Mouse (Mus musculus) lung, adult 2 months (tissue): ENCODE measurements around the gene Psmc5. TPM values are rescaled to one million over a fixed set of nuclear protein-coding genes. Genes with fewer than 3 reads are reported as not detected.

Experiments
- DNase-seq: peaks from one replicate; pipeline ENCODE4 v3.0.0; 2022
- H3K4me1 ChIP-seq: fragments of 200-500 bp; 2 replicates; pipeline ENCODE4 v1.6.1; 2011; ENCODE audit warnings: low read length; ENCODE audit not compliant: control insufficient read depth, insufficient read depth
- H3K4me3 ChIP-seq: fragments of 200-500 bp; replicated peaks from 2 replicates; pipeline ENCODE3; 2011; ENCODE audit warnings: low read depth, mild to moderate bottlenecking, control low read depth, low read length; ENCODE audit errors: extremely low read depth
- CTCF ChIP-seq: fragments of 200-500 bp; IDR thresholded peaks from 2 replicates; pipeline ENCODE4 v1.5.1; 2011; ENCODE audit warnings: mild to moderate bottlenecking, low read length, control low read depth; ENCODE audit not compliant: insufficient read depth
- POLR2A ChIP-seq: fragments of 200-500 bp; IDR thresholded peaks from 2 replicates; pipeline ENCODE4 v1.6.1; 2011; ENCODE audit warnings: low read depth, mild to moderate bottlenecking, control low read depth, low read length, borderline replicate concordance; ENCODE audit errors: extremely low read depth
- WGBS: fragments of 180-500 bp; shearing (Covaris S2); methylation state at CpG from one replicate; pipeline ENCODE4 v1.1.7; 2018; 5-methylcytosine and 5-hydroxymethylcytosine counted together
- polyA plus RNA-seq: library from polyadenylated mRNA; depleted of rRNA; stranded (reverse); fragments of >200 nt; gene quantifications from 2 replicates; pipeline ENCODE4 v1.2.3, GENCODE M21; 2012

Gene Psmc5
- polyA plus RNA-seq, 1 experiment = 50.0 TPM

- H3K4me3 ChIP-seq = no peak overlapping the region
- no peak for TF ChIP-seq CTCF
- TF ChIP-seq POLR2A = no peak
- 69% methylated on average over 5 of the region's 5 CpGs for WGBS
- peaks cover 28% of the 10 kb centered on the region for H3K4me1 ChIP-seq
- no peak for DNase-seq
Observed at GRCm38 (mm10) chr11:106267871-106268270, 11.9 kb downstream of the Psmc5 start.

- no peak overlapping the region for H3K4me3 ChIP-seq
- peak; percentile 67 for DNase-seq
- WGBS = 38% methylated on average over 8 of the region's 8 CpGs
Observed at GRCm38 (mm10) chr11:106268326-106269059, 12.5 kb downstream of the Psmc5 start.

GRCm38 (mm10) chr11:106269060-106269431 lies 13.1 kb downstream of the Psmc5 start:
- TF ChIP-seq CTCF (no peak), POLR2A (no peak)
- peaks cover 28% of the 10 kb centered on the region for H3K4me1 ChIP-seq
- WGBS = 19% methylated on average over 3 of the region's 3 CpGs
- peak overlapping the region; percentile 15 for H3K4me3 ChIP-seq
- peak; percentile 30 for DNase-seq

More at GRCm38 (mm10) chr11:106268326-106269059, 12.5 kb downstream of the Psmc5 start:
- peaks cover 28% of the 10 kb centered on the region for H3K4me1 ChIP-seq
- peak; percentile 40; the same call in 1 of the 2 replicates for TF ChIP-seq POLR2A
- no peak for TF ChIP-seq CTCF

GRCm38 (mm10) chr11:106271131-106271793 lies 15.3 kb downstream of the Psmc5 start:
- TF ChIP-seq POLR2A = no peak; the same call in 1 of the 2 replicates
- TF ChIP-seq CTCF = no peak
- H3K4me3 ChIP-seq = peak overlapping the region; percentile 85
- WGBS = 13% methylated on average over 5 of the region's 5 CpGs
- peaks cover 40% of the 10 kb centered on the region for H3K4me1 ChIP-seq
- no peak for DNase-seq

DNA sequence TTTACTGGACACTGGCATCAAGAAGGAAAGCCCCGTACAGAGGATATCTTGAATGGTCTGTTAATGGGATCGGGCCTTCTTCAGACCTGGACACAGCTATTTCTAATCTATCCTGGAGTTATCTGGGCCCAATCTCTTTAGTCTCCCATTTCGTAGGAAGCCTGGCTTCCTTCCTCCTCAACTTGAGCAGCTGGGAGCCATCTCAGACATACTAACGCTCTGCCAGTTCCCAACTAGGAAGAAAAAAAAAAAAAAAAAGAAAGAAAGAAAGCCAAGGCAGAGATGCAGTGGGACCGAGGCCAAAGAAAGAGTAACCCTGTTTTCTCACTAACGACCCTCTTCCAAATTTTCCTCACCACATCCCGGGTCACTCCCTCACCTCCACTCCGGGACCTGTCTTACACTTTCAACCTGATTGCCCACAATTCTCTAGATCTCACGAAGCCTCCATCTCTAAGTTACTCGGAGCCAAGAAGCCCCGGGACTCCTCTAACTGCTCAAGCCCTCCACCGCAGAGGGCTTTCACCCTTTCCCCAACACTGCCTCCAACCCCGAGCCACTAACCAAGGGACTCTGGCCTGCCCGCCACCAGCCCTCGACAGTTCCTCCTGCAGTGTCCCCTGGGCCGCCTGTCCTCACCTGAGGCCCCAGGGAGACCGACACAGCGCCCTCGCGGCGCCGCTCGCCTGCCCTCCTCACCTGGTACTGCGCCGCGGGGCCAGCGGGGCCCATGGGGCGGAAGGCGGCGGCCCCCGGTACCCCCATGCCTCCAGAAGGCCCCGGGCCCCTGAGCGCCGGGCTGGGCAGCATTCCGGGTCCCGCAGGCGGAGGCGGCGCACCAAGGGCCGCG lies 16.1 kb downstream of the Psmc5 start:
- peak; percentile 32 for DNase-seq
- WGBS = 2% methylated on average over 41 of the region's 41 CpGs
- peaks cover 40% of the 10 kb centered on the region for H3K4me1 ChIP-seq
- H3K4me3 ChIP-seq = peak overlapping the region; percentile 85
- TF ChIP-seq POLR2A (no peak), CTCF (no peak)

DNA sequence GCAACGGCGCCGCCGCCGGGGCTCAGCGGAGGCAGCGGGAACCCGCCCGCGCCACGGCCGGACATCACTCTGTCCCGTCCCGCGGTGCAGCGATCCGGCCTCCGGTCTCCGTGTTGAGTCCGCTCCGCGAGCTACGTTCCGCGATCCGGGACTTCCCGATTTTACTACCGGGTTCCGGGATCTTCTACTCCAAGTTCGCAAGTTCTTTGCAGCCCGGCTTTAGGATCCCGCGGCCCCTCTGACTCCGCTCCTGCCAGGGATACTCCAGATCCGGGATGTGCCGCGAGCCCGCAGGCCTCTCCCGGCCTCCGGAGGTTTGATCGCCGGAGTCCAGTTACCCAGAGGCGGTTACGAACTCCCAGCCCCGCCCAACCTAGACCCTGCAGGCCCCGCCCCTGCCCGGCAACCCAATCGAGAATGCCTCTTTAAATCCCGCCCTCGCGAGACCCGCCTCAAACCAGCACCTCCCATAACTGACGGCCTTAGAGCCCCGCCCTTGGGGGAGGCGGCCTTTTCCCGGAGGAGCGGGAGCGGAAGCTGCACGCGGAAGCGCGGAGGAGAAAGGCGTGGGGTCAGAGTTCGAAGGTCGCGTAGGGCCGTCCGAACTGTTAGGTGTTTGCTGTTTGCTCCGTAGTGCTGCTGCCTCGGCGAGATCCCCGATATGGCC lies 16.8 kb downstream of the Psmc5 start, which contains the start of gene Smarcd2:
Gene Smarcd2 (minus strand): TSS at position 329 of the 667 bp plus-strand sequence.
- DNase-seq = peak; percentile 99
- WGBS = under 1% methylated on average over 72 of the region's 72 CpGs

DNA sequence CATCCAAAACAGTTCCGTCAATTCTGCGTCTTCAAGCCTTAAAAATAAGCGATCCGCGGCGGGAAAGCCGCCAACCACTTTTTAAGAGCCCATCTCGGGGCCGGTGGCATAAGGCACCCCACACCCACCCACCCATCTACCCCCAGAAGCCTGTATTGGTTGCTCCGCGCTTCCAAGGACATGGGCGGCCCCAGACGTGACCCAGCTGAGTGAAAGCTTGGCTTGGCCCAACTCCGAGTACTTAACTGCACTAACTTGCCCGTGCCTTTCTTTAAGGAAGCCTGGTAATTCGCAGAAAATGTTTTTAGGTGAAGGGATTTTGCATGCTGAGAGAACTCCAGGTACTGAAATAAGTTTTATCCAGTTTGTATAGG lies 17.3 kb downstream of the Psmc5 start:
- H3K4me3 ChIP-seq = peak overlapping the region; percentile 82
- DNase-seq = no peak
- peaks cover 31% of the 10 kb centered on the region for H3K4me1 ChIP-seq
- 7% methylated on average over 16 of the region's 16 CpGs for WGBS
- TF ChIP-seq POLR2A = no peak

More for the DNA sequence above, 16.8 kb downstream of the Psmc5 start, which contains the start of gene Smarcd2:
- Histone ChIP-seq H3K4me1 (peaks cover 36% of the 10 kb centered on the region), H3K4me3 (peak within 1 kb of the TSS; percentile 85)
- TF ChIP-seq POLR2A (peak; percentile 94), CTCF (no peak)

DNA sequence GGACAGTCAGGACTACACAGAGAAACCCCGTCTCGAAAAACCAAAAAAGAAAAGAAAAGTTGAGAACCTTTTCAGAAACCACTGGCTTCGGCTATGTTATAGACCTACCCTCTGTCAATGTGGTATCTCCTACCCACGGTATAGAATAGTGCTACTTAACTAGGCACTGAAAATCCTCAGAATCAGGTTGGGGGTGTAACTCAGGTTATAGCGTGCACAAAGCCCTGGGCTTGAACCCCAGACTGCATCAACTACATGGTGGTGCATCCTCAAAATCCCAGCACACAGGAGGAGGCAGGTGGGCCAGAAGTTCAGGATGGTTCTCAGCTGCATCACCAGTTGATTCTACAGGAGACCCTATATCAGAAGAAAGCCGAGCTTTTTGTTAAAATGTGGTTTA lies 17.9 kb downstream of the Psmc5 start:
- H3K4me3 ChIP-seq = no peak overlapping the region
- no peak for DNase-seq
- no peak for TF ChIP-seq CTCF
- TF ChIP-seq POLR2A = no peak
- WGBS = 95% methylated on average over 6 of the region's 6 CpGs
- peaks cover 27% of the 10 kb centered on the region for H3K4me1 ChIP-seq

- Histone ChIP-seq H3K4me3 (no peak overlapping the region), H3K4me1 (peaks cover 21% of the 10 kb centered on the region)
- DNase-seq = no peak
- 87% methylated on average over 1 of the region's 1 CpGs for WGBS
- TF ChIP-seq POLR2A = no peak
Observed at GRCm38 (mm10) chr11:106274374-106274773, 18.4 kb downstream of the Psmc5 start.
